Mouse (Mus musculus): ENCODE data around the gene Inhbc.
"Not testable (repeated sequence)": the region's sequence is repeated elsewhere in the genome, so short reads cannot be mapped to it uniquely, and the experiment has no call there.

The Inhbc gene

DNA sequence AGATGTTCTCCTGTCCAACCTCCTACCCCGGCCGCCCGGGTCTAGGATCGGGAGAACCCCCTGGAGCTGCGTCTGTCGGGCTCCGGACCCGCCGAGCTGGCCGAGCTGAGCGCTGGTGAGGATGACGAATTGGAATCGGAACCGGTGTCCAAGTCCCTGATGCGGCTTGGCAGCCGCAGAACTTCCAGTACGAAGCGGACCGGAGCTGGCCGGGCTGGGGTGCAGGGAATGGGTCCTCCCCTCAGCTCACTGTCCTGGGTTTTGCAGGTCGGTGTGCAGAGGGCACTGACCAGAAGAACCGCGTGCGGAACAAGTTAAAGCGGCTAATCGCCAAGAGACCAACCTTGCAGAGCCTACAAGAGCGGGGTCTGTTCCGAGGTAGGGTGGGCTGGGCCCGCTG is 43.4 kb downstream of the Inhbc start:
- no peak for DNase-seq (ENCODE audit: low read depth, low spot score)

DNA sequence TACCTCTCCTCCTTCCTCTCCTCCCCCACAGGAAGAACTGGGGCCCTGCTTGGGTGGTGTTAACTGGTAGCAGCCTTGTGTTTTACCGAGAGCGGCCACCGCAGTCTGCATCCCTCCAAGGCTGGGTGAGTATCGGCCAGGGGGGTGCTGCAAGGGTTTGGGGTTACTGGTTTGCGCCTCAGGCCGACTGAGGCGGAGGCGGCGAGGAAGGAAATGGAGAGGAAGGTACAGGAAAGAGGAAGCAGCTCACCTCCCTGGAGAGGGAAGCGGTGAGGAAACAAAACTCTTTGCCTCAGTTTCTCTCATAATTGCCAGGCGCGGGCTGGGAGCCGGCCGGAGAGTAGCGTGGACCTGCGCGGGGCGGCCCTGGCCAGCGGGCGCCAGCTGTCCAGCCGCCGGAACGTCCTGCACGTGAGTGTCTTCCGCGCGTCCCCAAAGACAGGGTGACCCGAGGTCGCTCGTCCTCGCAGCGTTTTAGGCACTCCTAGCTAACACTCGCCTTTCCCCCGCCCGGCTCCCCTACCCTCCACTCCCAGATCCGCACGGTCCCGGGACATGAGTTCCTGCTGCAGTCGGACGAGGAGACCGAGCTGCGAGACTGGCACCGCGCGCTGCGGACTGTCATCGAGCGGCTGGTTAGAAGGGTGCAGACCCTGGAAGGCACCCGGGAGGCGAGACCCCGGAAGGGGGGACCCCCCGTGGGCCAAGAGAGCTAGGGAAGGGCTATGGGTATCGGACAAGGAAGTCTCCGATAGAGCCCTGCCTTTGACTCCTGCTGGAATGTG is 44.0 kb downstream of the Inhbc start:
- no peak for DNase-seq (ENCODE audit: low read depth, low spot score)

- DNase-seq (ENCODE audit: low read depth, low spot score), result no peak
Observed at GRCm38 (mm10) chr10:127325454-127326016, 44.7 kb downstream of the Inhbc start.

- DNase-seq (ENCODE audit: low read depth, low spot score), result no peak
Observed at GRCm38 (mm10) chr10:127324495-127324894, 45.7 kb downstream of the Inhbc start.

- no peak for DNase-seq (ENCODE audit: low read depth, low spot score)
Observed at GRCm38 (mm10) chr10:127323131-127323855, 46.9 kb downstream of the Inhbc start.

DNA sequence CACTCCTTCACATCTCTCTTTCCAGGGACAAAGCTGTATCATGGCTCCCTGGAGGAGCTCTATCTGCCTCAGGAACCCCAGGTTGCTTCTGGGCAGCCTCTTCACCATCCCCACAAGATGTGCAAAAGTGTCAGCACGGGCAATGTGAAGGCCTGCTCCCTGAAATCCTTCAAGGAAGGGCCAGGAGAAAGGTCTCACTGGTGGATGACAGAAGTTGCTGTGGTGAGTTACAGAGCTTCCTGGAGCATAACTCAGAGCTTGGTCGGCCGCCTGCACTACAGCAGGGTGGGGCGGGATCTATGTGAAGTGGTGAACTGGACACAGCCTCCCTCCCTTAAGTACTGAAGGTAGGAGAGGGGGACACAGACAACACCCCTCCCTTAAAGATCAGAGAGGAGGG is 47.6 kb downstream of the Inhbc start:
- no peak for DNase-seq (ENCODE audit: low read depth, low spot score)

DNA sequence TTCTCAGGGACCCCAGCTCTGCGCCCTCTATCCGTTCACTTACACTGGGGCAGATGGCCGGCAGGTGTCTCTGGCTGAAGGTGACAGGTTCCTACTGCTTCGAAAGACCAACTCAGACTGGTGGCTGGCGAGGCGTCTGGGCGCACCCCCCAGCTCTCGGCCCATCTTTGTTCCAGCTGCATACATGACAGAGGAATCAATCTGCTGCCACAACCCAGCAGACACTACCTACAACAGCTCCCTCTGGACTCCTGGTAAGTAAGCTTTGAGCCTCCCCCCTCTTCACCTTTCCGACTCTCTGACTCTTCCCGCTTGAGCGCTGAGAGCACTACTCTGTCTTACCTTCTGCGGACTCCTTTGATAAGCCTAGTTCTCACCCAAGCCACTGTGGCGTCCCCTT is 48.1 kb downstream of the Inhbc start:
- no peak for DNase-seq (ENCODE audit: low read depth, low spot score)

DNA sequence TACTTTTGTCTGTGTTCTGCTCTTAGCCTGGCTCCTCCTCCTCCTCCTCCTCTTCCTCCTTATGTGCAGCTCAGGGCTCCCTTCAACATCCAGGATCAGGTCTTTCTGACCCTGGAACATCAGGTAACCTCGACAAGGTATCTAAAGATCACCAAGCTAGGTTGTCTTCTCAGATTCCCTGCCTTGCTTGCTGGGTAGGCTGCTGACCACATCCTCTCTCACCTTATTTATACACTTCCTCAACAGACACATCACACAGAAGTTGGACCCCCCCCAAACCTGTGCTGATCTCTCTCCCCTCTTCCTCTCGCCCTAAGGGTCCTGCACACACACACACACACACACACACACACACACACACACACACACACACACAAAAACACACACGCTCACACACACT is 48.6 kb downstream of the Inhbc start, which contains the start of gene Arhgap9:
TSS of gene Arhgap9 (plus strand) at position 344 of the 400 bp plus-strand sequence.
- DNase-seq (ENCODE audit: low read depth, low spot score), result no peak

GRCm38 (mm10) chr10:127319969-127320368 is 50.3 kb downstream of the Inhbc start:
- DNase-seq (ENCODE audit: low read depth, low spot score), result no peak

GRCm38 (mm10) chr10:127318009-127318408 is 52.2 kb downstream of the Inhbc start:
- DNase-seq (ENCODE audit: low read depth, low spot score), result no peak

DNA sequence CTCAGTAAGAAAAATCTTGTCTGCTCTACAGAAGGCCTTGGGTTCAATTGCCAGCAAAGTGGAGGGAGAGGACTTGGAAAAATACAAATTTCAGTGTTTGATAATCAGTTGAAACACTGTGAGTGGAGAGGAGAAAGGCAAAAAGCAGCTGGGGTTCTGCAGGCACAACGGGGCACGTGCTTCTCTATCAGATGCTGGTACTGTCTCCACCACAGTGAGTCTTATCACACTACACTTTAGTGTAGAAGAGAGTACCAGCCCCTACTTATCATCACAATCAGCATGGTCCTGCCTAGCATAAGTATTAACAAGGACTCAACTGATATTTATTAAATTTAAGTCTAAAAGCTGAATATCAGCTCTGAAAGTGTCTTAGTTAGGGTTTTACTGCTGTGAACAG is 53.0 kb downstream of the Inhbc start:
- DNase-seq (ENCODE audit: low read depth, low spot score), result no peak

DNA sequence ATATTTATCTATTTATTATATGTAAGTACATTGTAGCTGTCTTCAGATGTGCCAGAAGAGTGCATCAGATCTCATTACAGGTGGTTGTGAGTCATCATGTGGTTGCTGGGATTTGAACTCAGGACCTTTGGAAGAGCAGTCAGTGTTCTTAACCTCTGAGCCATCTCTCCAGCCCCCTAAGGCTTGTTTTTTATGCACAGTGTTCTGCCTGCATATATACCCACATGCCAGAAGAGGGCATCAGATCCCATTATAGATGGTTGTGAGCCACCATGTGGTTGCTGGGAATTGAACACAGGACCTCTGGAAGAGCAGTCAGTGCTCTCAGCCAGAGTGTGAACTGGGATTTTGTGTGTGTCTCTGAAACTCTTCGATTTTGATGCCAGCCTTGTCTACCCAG is 55.3 kb downstream of the Inhbc start:
- DNase-seq (ENCODE audit: low read depth, low spot score), result not testable (repeated sequence)

DNA sequence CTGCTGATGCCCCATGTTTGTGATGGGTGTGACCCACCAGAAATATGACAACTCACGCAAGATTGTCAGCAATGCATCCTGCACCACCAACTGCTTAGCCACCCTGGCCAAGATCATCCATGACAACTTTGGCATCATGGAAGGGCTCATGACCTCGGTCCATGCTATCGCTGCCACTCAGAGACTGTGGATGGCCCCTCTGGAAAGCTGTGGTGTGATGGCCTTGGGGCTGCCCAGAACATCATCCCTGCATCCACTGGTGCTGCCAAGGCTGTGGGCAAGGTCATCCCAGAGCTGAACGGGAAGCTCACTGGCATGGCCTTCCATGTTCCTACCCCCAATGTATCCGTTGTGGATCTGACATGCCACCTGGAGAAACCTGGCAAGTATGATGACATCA is 56.7 kb downstream of the Inhbc start:
- not testable (repeated sequence) for DNase-seq (ENCODE audit: low read depth, low spot score)

DNA sequence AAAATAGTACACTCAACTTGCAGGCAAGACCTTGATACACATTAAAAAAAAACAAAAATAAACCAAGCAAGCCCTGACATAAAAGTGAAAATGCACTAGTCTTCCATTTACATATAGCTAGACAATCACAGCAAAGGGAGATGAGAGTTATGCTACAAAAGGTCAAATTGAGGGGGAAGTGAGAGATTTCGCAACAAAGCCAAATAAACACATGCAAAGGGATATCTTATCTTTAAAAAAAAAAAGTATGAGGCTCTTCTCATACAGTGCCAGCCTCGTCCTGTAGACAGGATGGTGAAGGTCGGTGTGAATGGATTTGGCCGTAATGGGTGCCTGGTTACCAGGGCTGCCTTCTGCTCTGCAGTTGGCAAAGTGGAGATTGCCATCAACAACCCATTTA is 57.4 kb downstream of the Inhbc start:
- no peak for DNase-seq (ENCODE audit: low read depth, low spot score)

DNA sequence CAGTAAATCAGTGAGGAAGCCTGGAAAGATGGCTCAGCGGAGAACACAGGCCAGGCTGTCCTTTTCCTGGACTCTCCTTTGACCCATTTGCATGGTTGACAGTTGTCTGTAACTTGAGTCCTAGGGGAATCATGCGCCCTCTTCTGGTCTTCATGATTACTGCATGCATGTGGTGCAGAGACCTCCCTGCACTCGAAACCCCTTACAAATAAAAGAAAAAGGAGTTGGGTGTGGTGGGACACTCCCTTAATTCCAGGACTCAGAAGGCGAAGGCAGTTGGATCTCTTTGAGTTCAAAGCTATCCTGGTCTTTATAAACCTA is 57.9 kb downstream of the Inhbc start:
- peak; percentile 91 for DNase-seq (ENCODE audit: low read depth, low spot score)

DNA sequence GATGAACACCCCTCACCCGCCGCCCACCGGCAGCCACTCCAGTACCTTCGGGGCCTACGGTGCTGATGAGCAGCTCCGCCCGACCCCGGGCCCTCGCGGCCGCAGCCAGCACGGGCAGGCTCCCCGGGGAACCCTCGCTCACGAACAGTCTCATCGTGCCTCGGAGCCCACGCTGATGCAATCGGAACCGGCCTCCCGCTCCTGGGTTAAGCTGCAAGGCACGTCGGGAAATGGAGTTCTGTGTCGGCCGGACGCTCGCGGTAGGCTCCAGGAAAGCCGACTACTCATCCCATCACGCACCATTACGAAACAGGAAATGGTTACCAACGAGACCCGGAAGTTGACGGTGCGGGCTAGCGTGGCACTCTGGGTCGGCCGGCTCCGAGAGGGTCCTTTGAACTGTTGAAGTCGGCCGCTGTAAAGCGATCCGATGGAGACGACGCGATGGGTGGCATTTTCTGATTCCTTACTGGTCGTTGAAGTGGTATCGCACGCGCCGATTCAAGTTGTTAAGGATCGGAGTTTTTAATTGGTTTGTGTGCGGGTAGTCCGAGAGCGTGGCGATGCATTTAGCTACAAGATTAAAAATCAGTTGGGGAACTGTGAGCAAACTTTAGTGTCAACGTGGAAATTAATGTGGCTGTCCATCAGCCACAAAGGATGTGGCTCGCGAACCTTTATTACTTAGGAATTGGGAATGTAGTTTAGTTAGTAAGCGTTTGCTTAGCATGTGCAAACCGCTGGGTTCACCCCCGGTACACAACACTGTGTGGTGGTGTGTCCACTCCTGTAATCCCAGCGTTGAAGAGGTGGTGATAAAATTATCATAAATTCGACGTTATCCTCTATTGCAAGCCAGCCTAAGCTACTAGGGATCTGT is 58.5 kb downstream of the Inhbc start, which contains the start of gene Mars:
TSS of gene Mars (minus strand) at position 311 of the 880 bp plus-strand sequence.
- DNase-seq (ENCODE audit: low read depth, low spot score), result peak; percentile 93

GRCm38 (mm10) chr10:127310523-127311475 is 59.4 kb downstream of the Inhbc start:
- peak; percentile 46 for DNase-seq (ENCODE audit: low read depth, low spot score)

- not testable (repeated sequence) for DNase-seq (ENCODE audit: low read depth, low spot score)
Observed at GRCm38 (mm10) chr10:127309167-127309566, 61.1 kb downstream of the Inhbc start.
